Mouse (Mus musculus): ENCODE data around the gene Ybx3. TPM values are rescaled to one million over a fixed set of nuclear protein-coding genes. Genes with fewer than 3 reads are reported as not detected.

Gene Ybx3
- polyA plus RNA-seq, 1 experiment from 2014 or later, result 71.3 TPM

DNA sequence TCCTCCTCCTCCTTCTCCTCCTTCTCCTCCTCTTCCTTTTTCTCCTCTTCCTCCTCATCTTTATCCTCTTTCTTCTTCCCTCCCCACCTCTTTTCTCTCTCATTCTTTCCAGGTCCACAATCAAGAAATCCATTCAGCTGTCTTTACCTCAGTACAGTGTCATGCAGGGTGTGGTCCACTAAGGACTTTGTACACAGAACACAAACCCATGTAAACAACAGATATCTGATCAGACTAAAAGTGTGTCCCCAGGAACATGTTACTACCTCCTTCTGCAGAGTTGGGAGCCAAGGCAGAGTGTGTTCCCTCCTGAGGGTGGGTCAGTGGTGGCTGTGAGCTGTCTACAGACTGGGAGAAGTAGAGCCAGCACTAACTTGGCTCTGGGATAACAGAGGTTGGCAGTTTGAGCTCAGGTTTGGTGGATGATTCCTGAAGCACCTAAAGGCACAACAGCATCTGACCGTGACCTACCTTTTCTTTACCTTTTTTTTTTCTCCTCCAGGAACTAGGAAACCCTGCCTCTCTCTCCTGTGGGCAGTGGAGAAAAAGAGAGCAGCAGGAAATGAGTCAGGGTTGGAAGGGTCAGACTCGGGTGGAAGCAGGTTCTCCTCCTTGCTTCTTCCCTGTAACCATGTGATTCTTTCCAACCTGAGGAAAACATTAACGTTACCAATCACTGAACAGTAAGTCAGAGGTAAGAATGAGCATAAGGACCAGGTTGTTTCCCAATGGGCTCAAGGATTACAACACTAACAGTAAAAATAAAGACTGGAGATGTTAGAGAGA lies 66.2 kb downstream of the Ybx3 start:
- Histone ChIP-seq H3K9ac (ENCODE audit: low read depth, low read length) (no peak overlapping the region), H3K9me3 (ENCODE audit: control insufficient read depth, low read length) (no peaks in the 10 kb centered on the region), H3K27ac (ENCODE audit: low read depth, low read length) (no peak overlapping the region), H3K27me3 (ENCODE audit: control insufficient read depth, insufficient read depth, low read length) (no peaks in the 10 kb centered on the region), H3K4me2 (replicated peaks; ENCODE audit: low read depth, low read length) (no peak overlapping the region), H3K36me3 (ENCODE audit: control insufficient read depth, insufficient read depth, low read length) (no peaks in the 10 kb centered on the region), H3K4me1 (ENCODE audit: control insufficient read depth, insufficient read depth, low read length) (no peaks in the 10 kb centered on the region), H3K4me3 (ENCODE audit: low read length) (no peak overlapping the region)
- no peak for ATAC-seq (ENCODE audit: low FRiP score, low TSS enrichment)
- 71% methylated on average over 3 of the region's 3 CpGs for WGBS

DNA sequence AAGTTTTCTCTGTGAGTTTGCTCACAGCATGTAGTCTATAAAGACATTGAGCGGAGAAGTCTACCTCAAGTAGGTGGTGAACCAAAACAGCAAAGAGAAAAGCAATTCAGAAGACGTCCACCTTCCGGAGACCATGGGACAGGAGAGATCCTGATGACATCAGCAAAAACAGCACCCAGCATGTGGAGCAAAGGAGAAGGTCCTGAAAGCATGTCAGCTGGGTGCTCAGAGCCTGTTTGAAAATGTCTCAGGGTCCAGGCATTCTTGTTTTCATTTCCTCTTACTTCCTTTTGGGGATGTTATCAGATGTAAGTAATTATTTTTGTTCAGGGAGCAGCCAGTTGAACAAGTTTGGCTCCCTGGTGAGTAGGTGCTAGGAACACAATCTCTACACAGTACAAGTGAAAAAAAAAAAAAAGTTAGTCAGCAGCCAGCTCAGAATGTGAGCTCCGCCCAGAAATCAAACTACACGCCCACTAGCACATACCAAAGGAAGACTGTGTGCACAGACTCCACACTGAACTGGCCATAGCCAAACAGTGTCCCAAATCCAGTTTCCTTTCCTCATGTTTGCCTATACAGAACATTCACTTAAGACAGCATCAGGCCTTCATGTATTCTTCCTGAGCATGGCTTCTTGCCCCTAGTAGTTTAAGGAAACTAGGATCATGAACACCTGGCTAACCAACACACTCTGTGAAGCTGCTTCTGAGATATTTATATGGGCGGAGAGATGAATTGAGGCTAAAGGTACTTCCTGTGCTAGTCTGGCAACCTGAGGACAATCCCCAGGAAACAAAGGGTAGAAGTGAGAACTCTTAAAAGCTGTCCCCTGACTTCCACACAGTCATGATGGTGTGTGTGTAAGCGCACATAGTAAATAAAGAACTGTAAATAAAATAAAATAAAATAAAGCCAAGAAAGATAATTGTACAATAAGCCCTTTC lies 71.8 kb downstream of the Ybx3 start:
- no peak overlapping the region for H3K4me3 ChIP-seq (ENCODE audit: low read length)
- ATAC-seq (ENCODE audit: low FRiP score, low TSS enrichment), result peak; percentile 43; the same call in 1 of the 2 replicates

More for the DNA sequence above, 71.8 kb downstream of the Ybx3 start:
- H3K27ac ChIP-seq (ENCODE audit: low read depth, low read length), result no peak overlapping the region
- H3K9me3 ChIP-seq (ENCODE audit: control insufficient read depth, low read length), result no peaks in the 10 kb centered on the region
- no peaks in the 10 kb centered on the region for H3K36me3 ChIP-seq (ENCODE audit: control insufficient read depth, insufficient read depth, low read length)
- H3K4me1 ChIP-seq (ENCODE audit: control insufficient read depth, insufficient read depth, low read length), result no peaks in the 10 kb centered on the region
- H3K27me3 ChIP-seq (ENCODE audit: control insufficient read depth, insufficient read depth, low read length), result no peaks in the 10 kb centered on the region
- no peak overlapping the region for H3K9ac ChIP-seq (ENCODE audit: low read depth, low read length)
- WGBS, result 83% methylated on average over 7 of the region's 7 CpGs
- H3K4me2 ChIP-seq (replicated peaks; ENCODE audit: low read depth, low read length), result no peak overlapping the region

Other genes with a start within 250 kb of the Ybx3 start
- gene Klra2, start 141.1 kb downstream of the Ybx3 start, polyA plus RNA-seq (2014; fragmentation: Nextera tagmentation; extraction: Ambion mirVana), result not detected in 2 replicates
- gene Magohb, start 95.2 kb downstream of the Ybx3 start, polyA plus RNA-seq (2014; fragmentation: Nextera tagmentation; extraction: Ambion mirVana), result 75.4 and 89.7 TPM in 2 replicates
- gene Styk1, start 34.9 kb downstream of the Ybx3 start, polyA plus RNA-seq (2014; fragmentation: Nextera tagmentation; extraction: Ambion mirVana), result 3.6 and 5.0 TPM in 2 replicates
- not detected in 2 replicates for gene 5430401F13Rik, start 97.9 kb upstream of the Ybx3 start, polyA plus RNA-seq (2014; fragmentation: Nextera tagmentation; extraction: Ambion mirVana)
- not detected in 2 replicates for gene Gm6619, start 97.9 kb upstream of the Ybx3 start, polyA plus RNA-seq (2014; fragmentation: Nextera tagmentation; extraction: Ambion mirVana)
- not detected in 2 replicates for gene Tas2r130, start 242.4 kb upstream of the Ybx3 start, polyA plus RNA-seq (2014; fragmentation: Nextera tagmentation; extraction: Ambion mirVana)